Mouse (Mus musculus) urinary bladder, postnatal 4 days (tissue): ENCODE data around the gene Ncan.
"Not testable (repeated sequence)": the region's sequence is repeated elsewhere in the genome, so short reads cannot be mapped to it uniquely, and the experiment has no call there.

Experiments
- DNase-seq, 2 experiments: peaks; one replicate each; pipeline ENCODE4 v3.0.0; 2021 to 2022; ENCODE audit warnings: low spot score in 2 of 2

Ncan gene

GRCm38 (mm10) chr8:70084191-70085065 is 36.2 kb downstream of the Ncan start:
- DNase-seq: no peak

- DNase-seq: no peak
Observed at GRCm38 (mm10) chr8:70083285-70083684, 37.4 kb downstream of the Ncan start, which contains the start of gene Hapln4. Gene Hapln4, plus strand, starts transcription at chr8:70083457.

DNA sequence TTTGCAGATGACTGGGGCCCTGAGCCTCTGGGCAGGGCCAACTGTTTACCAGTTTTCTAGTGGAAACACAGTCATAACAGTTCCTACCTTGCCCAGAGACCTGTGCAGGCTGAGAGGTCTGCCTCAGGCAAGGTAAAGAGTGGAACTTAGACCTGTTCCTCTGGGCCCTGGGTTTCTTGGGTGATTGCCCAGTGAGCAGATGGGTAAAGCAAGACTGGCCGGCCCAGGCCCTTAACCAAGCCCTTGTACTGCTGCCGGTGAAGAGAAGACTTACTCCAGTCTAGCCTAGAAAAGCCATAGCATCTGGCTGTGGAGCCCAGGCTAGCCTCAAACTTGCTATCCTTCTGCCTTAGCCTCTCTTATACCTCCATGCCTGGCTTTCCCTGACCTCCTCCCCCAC is 38.7 kb downstream of the Ncan start:
- DNase-seq: no peak

GRCm38 (mm10) chr8:70073682-70074081 is 47.0 kb downstream of the Ncan start:
- no peak for DNase-seq

DNA sequence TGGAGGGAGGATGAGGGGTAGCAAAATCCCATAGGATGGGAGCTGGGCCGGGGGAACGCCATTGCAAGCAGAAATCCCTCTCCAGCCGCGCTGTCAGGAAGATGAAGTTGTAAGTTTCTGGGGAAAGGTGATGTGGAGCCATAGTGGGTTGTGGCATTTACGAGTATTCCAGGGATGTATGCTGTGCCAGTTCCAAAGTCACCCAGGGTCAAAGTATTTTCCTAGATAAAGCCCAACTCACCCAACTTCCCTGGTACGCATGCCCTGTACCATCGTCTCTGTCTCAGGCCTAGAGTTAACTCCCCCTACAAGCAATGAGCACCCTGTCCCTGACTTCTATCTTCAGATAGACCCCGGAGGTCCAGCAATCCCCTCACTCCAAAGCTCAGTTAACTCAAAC is 47.6 kb downstream of the Ncan start:
- no peak for DNase-seq

DNA sequence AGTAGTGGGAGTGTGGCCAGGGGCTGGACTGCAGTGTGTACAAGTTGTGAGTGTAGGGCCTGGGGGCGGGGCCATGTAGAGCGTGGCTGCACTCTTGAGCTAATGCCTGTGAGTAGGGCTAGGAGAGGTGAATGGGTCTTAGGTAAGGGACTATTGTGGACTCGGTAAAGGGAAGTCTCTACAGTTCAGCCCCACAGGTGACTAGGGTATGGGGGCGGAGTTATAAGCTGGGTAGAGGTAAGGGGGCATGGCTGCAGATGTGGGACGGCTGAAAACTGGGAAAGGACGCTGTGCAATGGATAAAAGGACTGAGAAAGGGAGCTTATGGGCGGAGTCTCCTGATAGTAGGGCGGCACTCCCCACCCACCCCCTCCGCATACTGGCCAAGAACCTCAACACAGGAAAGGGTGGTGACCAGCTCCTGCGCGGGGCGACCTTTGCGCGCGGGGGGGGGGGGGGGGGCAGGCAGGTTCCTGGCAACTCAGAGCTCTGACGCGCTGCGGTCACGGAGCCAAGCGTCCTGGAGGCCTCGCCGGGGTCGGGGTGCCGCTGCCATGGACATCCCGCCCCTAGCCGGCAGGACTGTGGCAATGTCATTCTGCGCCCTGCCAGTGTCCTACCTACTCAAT is 48.1 kb downstream of the Ncan start, which contains the start of gene Tm6sf2:
Tm6sf2 (plus strand) TSS at position 484 of the 629 bp plus-strand sequence.
- peak in 1 of 2 experiments; percentile 38 for DNase-seq

- no peak for DNase-seq
Observed at GRCm38 (mm10) chr8:70071836-70072440, 48.7 kb downstream of the Ncan start.

GRCm38 (mm10) chr8:70057721-70058120 is 63.0 kb downstream of the Ncan start:
- DNase-seq: no peak

- DNase-seq: not testable (repeated sequence)
Observed at GRCm38 (mm10) chr8:70050434-70050833, 70.2 kb downstream of the Ncan start.

DNA sequence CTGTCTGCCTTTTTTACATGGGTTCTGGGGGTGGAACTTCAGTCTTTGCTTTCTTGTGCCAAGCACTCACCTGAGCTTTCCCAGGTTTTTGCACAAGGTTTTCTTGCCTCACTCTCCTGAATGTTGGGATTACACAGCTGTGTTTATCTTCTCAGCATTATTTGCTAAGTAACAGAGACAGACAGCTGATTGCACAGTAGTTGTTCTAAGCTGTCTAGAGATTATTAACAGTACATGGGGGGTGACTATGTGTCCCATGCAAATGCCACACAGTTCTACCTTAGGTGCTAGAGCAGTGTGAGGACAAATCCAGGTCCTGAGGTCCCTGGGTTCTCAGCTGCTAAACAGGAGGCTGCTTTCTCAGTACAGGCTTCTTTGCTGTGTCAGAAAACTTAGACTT is 71.0 kb downstream of the Ncan start:
- no peak for DNase-seq

DNA sequence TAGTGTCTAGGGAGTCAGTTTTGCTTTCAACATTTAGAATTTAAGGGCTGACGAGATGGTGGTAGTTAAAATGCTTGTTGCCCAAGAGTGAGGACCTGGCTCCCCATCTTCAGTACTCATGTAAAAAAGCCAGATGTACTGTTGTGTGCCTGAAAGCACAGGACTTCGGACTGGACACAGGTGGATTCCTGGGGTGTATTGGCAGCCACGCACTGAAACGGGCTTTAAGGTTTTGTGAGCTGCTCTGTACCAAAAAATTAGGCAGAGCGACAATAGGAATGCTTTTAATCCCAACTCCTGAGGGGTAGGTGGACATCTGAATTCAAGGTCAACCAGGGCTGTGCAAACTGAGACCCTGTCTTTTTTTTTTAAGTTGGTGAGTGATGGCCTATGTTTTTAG is 76.7 kb downstream of the Ncan start:
- DNase-seq: no peak
